Mouse (Mus musculus): ENCODE data around the gene Plscr1.

DNA sequence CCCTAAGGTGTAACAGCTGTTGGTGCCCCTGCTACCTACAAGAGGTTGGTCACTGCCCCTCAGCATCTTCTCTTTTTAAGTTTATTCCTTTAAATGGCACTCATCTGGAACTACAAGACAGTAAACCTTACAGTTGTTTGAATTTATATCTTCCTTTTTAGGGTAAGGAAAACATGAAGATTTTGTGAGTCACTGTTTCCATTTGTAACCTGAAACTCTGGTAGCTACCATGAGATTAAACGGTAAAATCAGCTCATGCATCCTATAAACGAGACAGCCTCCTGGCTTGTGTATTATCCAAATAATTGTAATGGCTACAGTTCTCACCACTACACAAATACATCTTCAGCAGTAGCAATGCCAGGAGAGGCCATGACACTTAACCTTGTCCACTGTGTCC, 45.2 kb upstream of the Plscr1 start:
- no peak for TF ChIP-seq CTCF (IDR thresholded peaks at IDR 0.05; ENCODE audit: low read depth)
- no peak for TF ChIP-seq EP300 (IDR thresholded peaks at IDR 0.05; ENCODE audit: low read depth)
